Mouse (Mus musculus) liver, adult 2 months (tissue): Measurements from ENCODE around the gene Tldc1.

Experiments
- CTCF ChIP-seq: fragments of 200-500 bp; IDR thresholded peaks from 2 replicates; pipeline ENCODE4 v1.5.1; 2011; ENCODE audit warnings: low read depth, low read length, control low read depth
- POLR2A ChIP-seq: fragments of 200-500 bp; IDR thresholded peaks from 2 replicates; pipeline ENCODE4 v1.6.1; 2011; ENCODE audit warnings: low read length, control low read depth; ENCODE audit not compliant: insufficient read depth; ENCODE audit errors: extremely low read depth

- no peak for TF ChIP-seq CTCF
- no peak for TF ChIP-seq POLR2A
Measured at GRCm38 (mm10) chr8:119801168-119801567, 23.0 kb upstream of the Tldc1 start.
